Mouse (Mus musculus) intestine, embryonic 14.5 days (tissue): ENCODE measurements around the gene B230118H07Rik. TPM values are rescaled to one million over a fixed set of nuclear protein-coding genes. Genes with fewer than 3 reads are reported as not detected.

Source experiments
- ATAC-seq: fragments of 200-750 bp; cut with Nextera tagmentation; replicated peaks from 2 replicates; pipeline ENCODE4 v1.8.0; 2017; ENCODE audit warnings: low read depth, moderate number of reproducible peaks, moderate TSS enrichment, moderate library complexity; ENCODE audit not compliant: low FRiP score, low TSS enrichment
- DNase-seq: peaks from one replicate; pipeline ENCODE4 v3.0.0-alpha.2; 2018; ENCODE audit warnings: low spot score
- H3K27ac ChIP-seq: fragments of 300-500 bp; sonication (generic); 2 replicates; pipeline ENCODE4 v1.5.1; 2014; ENCODE audit warnings: low read depth, mild to moderate bottlenecking, control low read depth
- H3K27me3 ChIP-seq: fragments of 300-500 bp; sonication (generic); replicated peaks from 2 replicates; pipeline ENCODE4 v1.6.1; 2014; ENCODE audit warnings: low read length, control low read depth; ENCODE audit not compliant: control insufficient read depth, insufficient read depth
- H3K36me3 ChIP-seq: fragments of 300-500 bp; sonication (generic); 2 replicates; pipeline ENCODE4 v1.6.1; 2014; ENCODE audit warnings: low read length, control low read depth; ENCODE audit not compliant: control insufficient read depth, insufficient read depth
- H3K4me1 ChIP-seq: fragments of 300-500 bp; sonication (generic); replicated peaks from 2 replicates; pipeline ENCODE4 v1.6.1; 2014; ENCODE audit warnings: low read length, control low read depth, mixed read lengths; ENCODE audit not compliant: control insufficient read depth, insufficient read depth
- H3K4me2 ChIP-seq: fragments of 300-500 bp; sonication (generic); 2 replicates; pipeline ENCODE4 v1.6.1; 2014; ENCODE audit warnings: low read length
- H3K4me3 ChIP-seq: fragments of 300-500 bp; sonication (generic); 2 replicates; pipeline ENCODE4 v1.5.1; 2014; ENCODE audit warnings: low read depth, low read length, control low read depth, mixed read lengths
- H3K9ac ChIP-seq: fragments of 300-500 bp; sonication (generic); 2 replicates; pipeline ENCODE4 v1.6.1; 2014; ENCODE audit warnings: mild to moderate bottlenecking, low read length
- H3K9me3 ChIP-seq: fragments of 300-500 bp; sonication (generic); 2 replicates; pipeline ENCODE4 v1.6.1; 2016; ENCODE audit warnings: low read length, control low read depth; ENCODE audit not compliant: control insufficient read depth
- WGBS: fragments of 180-500 bp; shearing (Covaris S2); extraction: QIAGEN DNeasy Blood & Tissue Kit; methylation state at CpG from one replicate; pipeline ENCODE4 v1.1.7; 2014; 5-methylcytosine and 5-hydroxymethylcytosine counted together
- polyA plus RNA-seq: library from polyadenylated mRNA; unstranded; fragments of >200 nt; fragmentation: Nextera tagmentation; extraction: Ambion mirVana; gene quantifications from 2 replicates; pipeline ENCODE4 v1.2.1, GENCODE M21; 2014

The B230118H07Rik gene
- polyA plus RNA-seq, 1 experiment from 2014 or later: 52.3 TPM

- WGBS: 100% methylated on average over 1 of the region's 1 CpGs
- DNase-seq (no peak), ATAC-seq (no peak)
- Histone ChIP-seq H3K4me3 (no peak overlapping the region), H3K27me3 (no peaks in the 10 kb centered on the region), H3K9me3 (no peaks in the 10 kb centered on the region), H3K4me1 (0 out of 2 replicates have a peak, but pooled peaks cover 5% of the 10 kb centered on the region), H3K9ac (no peak overlapping the region), H3K4me2 (no peak overlapping the region), H3K27ac (no peak overlapping the region), H3K36me3 (no peaks in the 10 kb centered on the region)
Measured at GRCm38 (mm10) chr2:101603099-101603498, 46.2 kb downstream of the B230118H07Rik start.

GRCm38 (mm10) chr2:101600703-101601102 lies 48.6 kb downstream of the B230118H07Rik start:
- ATAC-seq (no peak), DNase-seq (no peak)
- Histone ChIP-seq H3K27me3 (no peaks in the 10 kb centered on the region), H3K4me2 (no peak overlapping the region), H3K9me3 (no peaks in the 10 kb centered on the region), H3K4me3 (no peak overlapping the region), H3K27ac (no peak overlapping the region), H3K36me3 (no peaks in the 10 kb centered on the region), H3K9ac (no peak overlapping the region), H3K4me1 (0 out of 2 replicates have a peak, but pooled peaks cover 5% of the 10 kb centered on the region)
- WGBS: 33% methylated on average over 8 of the region's 8 CpGs

- no peak for DNase-seq
- H3K27ac ChIP-seq: no peak overlapping the region
- H3K9me3 ChIP-seq: no peaks in the 10 kb centered on the region
- no peak overlapping the region for H3K9ac ChIP-seq
- H3K4me1 ChIP-seq: 0 out of 2 replicates have a peak, but pooled peaks cover 5% of the 10 kb centered on the region
- no peak for ATAC-seq
- H3K27me3 ChIP-seq: no peaks in the 10 kb centered on the region
- H3K4me2 ChIP-seq: no peak overlapping the region
- 84% methylated on average over 13 of the region's 13 CpGs for WGBS
- H3K36me3 ChIP-seq: no peaks in the 10 kb centered on the region
- no peak overlapping the region for H3K4me3 ChIP-seq
Measured at GRCm38 (mm10) chr2:101598190-101599181, 50.8 kb downstream of the B230118H07Rik start.

GRCm38 (mm10) chr2:101597186-101597585 lies 52.1 kb downstream of the B230118H07Rik start:
- no peak for DNase-seq
- Histone ChIP-seq H3K4me3 (no peak overlapping the region), H3K27me3 (no peaks in the 10 kb centered on the region), H3K36me3 (no peaks in the 10 kb centered on the region), H3K9me3 (no peaks in the 10 kb centered on the region), H3K27ac (no peak overlapping the region), H3K9ac (no peak overlapping the region), H3K4me2 (no peak overlapping the region), H3K4me1 (0 out of 2 replicates have a peak, but pooled peaks cover 8% of the 10 kb centered on the region)
- no peak for ATAC-seq

GRCm38 (mm10) chr2:101594681-101595080 lies 54.7 kb downstream of the B230118H07Rik start:
- DNase-seq (no peak), ATAC-seq (no peak)
- Histone ChIP-seq H3K9me3 (no peaks in the 10 kb centered on the region), H3K36me3 (no peaks in the 10 kb centered on the region), H3K4me1 (0 out of 2 replicates have a peak, but pooled peaks cover 4% of the 10 kb centered on the region), H3K27ac (no peak overlapping the region), H3K4me2 (no peak overlapping the region), H3K4me3 (no peak overlapping the region), H3K27me3 (no peaks in the 10 kb centered on the region), H3K9ac (no peak overlapping the region)
- 86% methylated on average over 5 of the region's 5 CpGs for WGBS

- no peak for ATAC-seq
- H3K4me3 ChIP-seq: no peak overlapping the region
- no peak overlapping the region for H3K27ac ChIP-seq
- H3K36me3 ChIP-seq: no peaks in the 10 kb centered on the region
- 63% methylated on average over 8 of the region's 8 CpGs for WGBS
- no peaks in the 10 kb centered on the region for H3K9me3 ChIP-seq
- no peak overlapping the region for H3K4me2 ChIP-seq
- H3K4me1 ChIP-seq: 0 out of 2 replicates have a peak, but pooled peaks cover 4% of the 10 kb centered on the region
- no peak overlapping the region for H3K9ac ChIP-seq
- no peak for DNase-seq
- no peaks in the 10 kb centered on the region for H3K27me3 ChIP-seq
Measured at GRCm38 (mm10) chr2:101592886-101593285, 56.4 kb downstream of the B230118H07Rik start.

- Histone ChIP-seq H3K4me1 (0 out of 2 replicates have a peak, but pooled peaks cover 4% of the 10 kb centered on the region), H3K27ac (no peak overlapping the region), H3K9me3 (no peaks in the 10 kb centered on the region), H3K36me3 (no peaks in the 10 kb centered on the region), H3K9ac (no peak overlapping the region), H3K4me3 (no peak overlapping the region), H3K4me2 (no peak overlapping the region), H3K27me3 (no peaks in the 10 kb centered on the region)
- 28% methylated on average over 10 of the region's 10 CpGs for WGBS
- ATAC-seq (no peak), DNase-seq (no peak)
Measured at GRCm38 (mm10) chr2:101592023-101592841, 57.1 kb downstream of the B230118H07Rik start.

GRCm38 (mm10) chr2:101591356-101591755 lies 58.0 kb downstream of the B230118H07Rik start:
- H3K27me3 ChIP-seq: no peaks in the 10 kb centered on the region
- no peak overlapping the region for H3K9ac ChIP-seq
- no peak overlapping the region for H3K27ac ChIP-seq
- DNase-seq (no peak), ATAC-seq (no peak)
- no peaks in the 10 kb centered on the region for H3K36me3 ChIP-seq
- H3K4me3 ChIP-seq: no peak overlapping the region
- 64% methylated on average over 8 of the region's 8 CpGs for WGBS
- H3K4me1 ChIP-seq: 0 out of 2 replicates have a peak, but pooled peaks cover 4% of the 10 kb centered on the region
- H3K9me3 ChIP-seq: no peaks in the 10 kb centered on the region
- no peak overlapping the region for H3K4me2 ChIP-seq
